Mouse (Mus musculus): ENCODE results near the gene Nrbf2. TPM values are rescaled to one million over a fixed set of nuclear protein-coding genes. Genes with fewer than 3 reads are reported as not detected.

Gene Nrbf2
- polyA plus RNA-seq, 1 experiment, result 19.3 TPM

DNA sequence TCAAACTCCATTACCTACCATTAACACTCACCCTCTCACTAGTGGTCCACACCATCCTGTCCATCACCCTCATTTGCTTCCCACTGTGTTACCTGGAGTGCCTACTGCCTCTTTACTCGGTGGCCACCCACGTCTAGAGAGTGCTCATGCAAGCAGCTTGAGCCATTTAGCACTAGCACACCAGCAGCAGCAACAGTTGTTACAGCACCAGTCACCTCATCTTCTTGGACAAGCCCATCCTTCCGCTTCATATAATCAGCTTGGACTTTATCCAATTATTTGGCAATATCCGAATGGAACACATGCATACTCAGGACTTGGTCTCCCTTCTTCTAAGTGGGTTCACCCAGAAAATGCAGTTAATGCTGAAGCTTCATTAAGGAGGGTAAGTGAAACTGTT lies 64.9 kb downstream of the Nrbf2 start:
- Histone ChIP-seq H3K4me1 (ENCODE audit: control insufficient read depth, insufficient read depth, low read length) (no peaks in the 10 kb centered on the region; the same call in 1 of the 2 replicates), H3K4me3 (replicated peaks; ENCODE audit: control insufficient read depth, low read depth, low read length) (no peak overlapping the region), H3K27ac (ENCODE audit: control insufficient read depth, insufficient read depth, low read depth, low read length, poor library complexity) (no peak overlapping the region)
- no peak for TF ChIP-seq CTCF (IDR thresholded peaks at IDR 0.05; ENCODE audit: control insufficient read depth, insufficient read depth, low read length)
- TF ChIP-seq POLR2A (IDR thresholded peaks at IDR 0.05; ENCODE audit: borderline replicate concordance, control insufficient read depth, low read depth, low read length), result no peak
- WGBS, result 63% methylated on average over 4 of the region's 4 CpGs

DNA sequence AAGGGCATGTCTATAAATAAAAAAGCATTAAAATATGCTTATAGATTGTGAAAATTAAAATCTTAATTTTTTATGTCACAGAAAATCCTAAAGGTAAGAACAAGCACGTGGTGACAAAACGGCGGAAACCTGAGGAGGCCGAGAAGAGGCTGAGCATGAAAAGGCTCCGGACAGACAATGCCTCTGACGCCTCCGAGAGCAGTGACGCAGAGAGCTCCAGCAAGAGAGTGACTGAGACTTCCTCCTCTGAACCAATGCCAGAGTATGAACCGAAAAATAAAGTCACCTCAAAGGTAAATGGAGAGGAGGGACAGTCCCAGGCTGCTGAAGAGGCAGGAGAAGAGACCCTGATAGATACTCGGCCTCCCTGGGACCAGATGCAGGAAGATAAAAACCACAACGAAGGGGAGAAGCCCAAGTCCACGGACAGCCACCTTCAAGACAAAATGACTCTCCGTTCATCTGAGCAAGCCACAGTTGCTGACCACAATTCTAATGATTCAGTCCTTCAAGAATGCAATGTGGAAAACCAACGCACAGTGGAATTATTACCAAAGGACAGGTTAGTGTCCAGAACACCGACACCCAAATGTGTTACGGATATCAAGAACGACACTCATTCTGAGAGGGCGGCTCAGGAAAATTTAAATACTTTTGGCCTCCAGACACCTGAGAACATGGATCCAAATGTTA lies 66.1 kb downstream of the Nrbf2 start:
- no peak overlapping the region for H3K27ac ChIP-seq (ENCODE audit: control insufficient read depth, insufficient read depth, low read depth, low read length, poor library complexity)
- 80% methylated on average over 18 of the region's 18 CpGs for WGBS
- TF ChIP-seq POLR2A (IDR thresholded peaks at IDR 0.05; ENCODE audit: borderline replicate concordance, control insufficient read depth, low read depth, low read length), result no peak
- no peak overlapping the region for H3K4me3 ChIP-seq (replicated peaks; ENCODE audit: control insufficient read depth, low read depth, low read length)
- H3K4me1 ChIP-seq (ENCODE audit: control insufficient read depth, insufficient read depth, low read length), result no peaks in the 10 kb centered on the region; the same call in 1 of the 2 replicates

DNA sequence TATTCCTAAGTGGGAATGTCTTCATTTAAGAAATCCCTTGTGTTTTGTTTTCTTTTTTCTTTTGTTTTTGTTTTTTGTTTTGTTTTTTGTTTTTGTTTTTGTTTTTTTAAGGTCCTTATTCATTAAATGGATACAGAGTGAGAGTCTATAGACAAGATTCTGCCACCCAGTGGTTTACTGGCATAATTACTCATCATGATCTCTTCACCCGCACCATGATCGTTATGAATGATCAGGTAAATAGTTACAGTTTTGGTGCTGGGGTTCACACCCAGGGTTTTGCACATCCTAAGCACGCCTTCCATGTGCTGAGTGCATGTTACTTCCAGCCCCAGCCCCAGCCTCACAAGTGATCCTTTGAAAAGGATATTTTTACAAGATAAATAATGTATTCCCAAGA lies 68.2 kb downstream of the Nrbf2 start:
- no peak for TF ChIP-seq POLR2A (IDR thresholded peaks at IDR 0.05; ENCODE audit: borderline replicate concordance, control insufficient read depth, low read depth, low read length)
- H3K4me3 ChIP-seq (replicated peaks; ENCODE audit: control insufficient read depth, low read depth, low read length), result no peak overlapping the region
- H3K27ac ChIP-seq (ENCODE audit: control insufficient read depth, insufficient read depth, low read depth, low read length, poor library complexity), result no peak overlapping the region
- 80% methylated on average over 3 of the region's 3 CpGs for WGBS
- no peaks in the 10 kb centered on the region; the same call in 1 of the 2 replicates for H3K4me1 ChIP-seq (ENCODE audit: control insufficient read depth, insufficient read depth, low read length)

Other genes with a start within 250 kb of the Nrbf2 start
- gene Jmjd1c, start 189.2 kb downstream of the Nrbf2 start, polyA plus RNA-seq (2011; ENCODE audit: insufficient read depth, insufficient read length, low replicate concordance, missing spikeins), result 8.1 and 18.0 TPM in 2 replicates
- 3.7 and 10.8 TPM in 2 replicates for gene Reep3, start 188.4 kb downstream of the Nrbf2 start, polyA plus RNA-seq (2011; ENCODE audit: insufficient read depth, insufficient read length, low replicate concordance, missing spikeins)